Mouse (Mus musculus): Measurements from ENCODE around the gene Pheta1.

DNA sequence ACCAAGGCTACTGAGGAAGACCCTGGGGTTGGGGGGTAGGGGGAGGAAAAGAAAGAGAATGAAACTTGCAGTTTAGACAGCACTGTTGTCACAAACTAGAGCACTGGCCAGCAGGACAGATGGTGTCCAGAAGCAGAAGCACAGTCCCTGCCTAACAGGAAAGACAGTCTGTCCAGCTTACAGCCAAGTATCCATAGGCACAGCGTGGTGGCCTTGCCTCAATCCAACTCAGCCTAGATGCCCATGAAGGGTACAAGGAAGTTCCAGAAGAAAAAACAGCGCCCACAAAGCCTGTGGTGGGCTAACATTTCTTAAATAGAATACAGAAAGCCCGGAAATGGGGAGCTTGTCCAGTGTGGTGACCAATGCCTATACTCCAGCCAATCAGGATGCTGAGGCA, 23.2 kb upstream of the Pheta1 start:
- TF ChIP-seq GATA1 (IDR thresholded peaks at IDR 0.05; ENCODE audit: borderline replicate concordance, low read length): no peak
- no peak for TF ChIP-seq FLI1 (IDR thresholded peaks at IDR 0.05; ENCODE audit: low read length)
